Mouse (Mus musculus) embryo, embryonic 10.5 days (tissue): Measurements from ENCODE around the gene Numa1.
A peak's percentile ranks its signal among the peaks of the same experiment; 100 is the strongest.

Experiments used
- DNase-seq: peaks from one replicate; pipeline ENCODE4 v3.0.0-alpha.2; 2015; ENCODE audit warnings: low spot score

Gene Numa1

DNA sequence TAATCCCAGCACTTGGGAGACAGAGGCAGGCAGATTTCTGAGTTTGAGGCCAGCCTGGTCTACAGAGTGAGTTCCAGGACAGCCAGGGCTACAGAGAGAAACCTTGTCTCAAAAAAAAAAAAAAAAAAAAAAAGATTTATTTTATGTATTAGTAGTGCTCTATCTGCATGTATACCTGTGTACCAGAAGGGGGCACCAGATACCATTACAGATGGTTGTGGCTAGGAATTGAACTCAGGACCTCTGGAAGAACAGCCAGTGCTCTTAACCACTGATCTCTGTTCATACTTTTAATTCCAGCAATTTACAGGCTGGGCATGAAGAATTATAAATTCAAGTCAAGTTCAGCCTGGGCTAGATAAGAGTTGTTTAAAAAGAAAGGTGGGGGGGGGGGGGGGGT, 114.6 kb downstream of the Numa1 start:
- peak; percentile 10 for DNase-seq

DNA sequence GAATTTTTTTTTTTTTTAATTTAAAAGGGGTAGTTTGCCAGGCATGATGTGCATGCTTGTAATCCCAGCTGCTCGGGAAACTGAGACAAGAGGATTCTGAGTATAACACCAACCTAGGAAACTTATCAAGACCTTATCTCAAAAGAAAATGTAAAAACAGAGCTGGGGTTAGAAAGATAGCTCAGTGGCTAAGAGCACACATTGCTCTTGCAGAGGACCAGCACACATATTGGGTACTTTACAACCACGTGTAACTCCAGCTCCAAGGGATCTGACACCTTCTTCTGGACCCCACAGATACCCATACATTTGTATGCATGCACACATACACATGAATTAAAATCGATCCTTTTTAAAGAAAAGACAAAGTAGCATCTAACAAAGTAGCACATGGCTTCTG, 127.4 kb downstream of the Numa1 start:
- DNase-seq: no peak

- DNase-seq: no peak
These were observed 128.3 kb downstream of the Numa1 start for GRCm38 (mm10) chr7:102062203-102062602.

- DNase-seq: no peak
These were observed 130.0 kb downstream of the Numa1 start for GRCm38 (mm10) chr7:102063891-102064290.
